Mouse (Mus musculus) forebrain, embryonic 11.5 days (tissue): ENCODE data around the gene Rbfox2. TPM values are rescaled to one million over a fixed set of nuclear protein-coding genes. Genes with fewer than 3 reads are reported as not detected.

Experiments used
- ATAC-seq: fragments of 200-750 bp; cut with Nextera tagmentation; replicated peaks from 2 replicates; pipeline ENCODE4 v1.8.0; 2017; ENCODE audit warnings: moderate TSS enrichment; ENCODE audit not compliant: low FRiP score
- DNase-seq: peaks from one replicate; pipeline ENCODE4 v3.0.0-alpha.2; 2017; ENCODE audit warnings: low spot score
- H3K27ac ChIP-seq: fragments of 300-500 bp; sonication (generic); 2 replicates; pipeline ENCODE4 v1.5.1; 2014; ENCODE audit warnings: low read depth, low read length
- H3K27me3 ChIP-seq: fragments of 300-500 bp; sonication (generic); 2 replicates; pipeline ENCODE4 v1.6.1; 2014; ENCODE audit warnings: mild to moderate bottlenecking, low read length, mixed read lengths; ENCODE audit not compliant: control insufficient read depth, insufficient read depth
- H3K36me3 ChIP-seq: fragments of 300-500 bp; sonication (generic); 2 replicates; pipeline ENCODE4 v1.6.1; 2014; ENCODE audit warnings: mild to moderate bottlenecking, low read length, moderate library complexity, mixed read lengths; ENCODE audit not compliant: control insufficient read depth, insufficient read depth
- H3K4me1 ChIP-seq: fragments of 300-500 bp; sonication (generic); replicated peaks from 2 replicates; pipeline ENCODE4 v1.6.1; 2014; ENCODE audit warnings: low read length, mixed read lengths; ENCODE audit not compliant: control insufficient read depth, insufficient read depth
- H3K4me2 ChIP-seq: fragments of 300-500 bp; sonication (generic); 2 replicates; pipeline ENCODE4 v1.6.1; 2014; ENCODE audit warnings: low read depth, mild to moderate bottlenecking, low read length, moderate library complexity, mixed read lengths; ENCODE audit not compliant: severe bottlenecking
- H3K4me3 ChIP-seq: fragments of 300-500 bp; sonication (generic); 2 replicates; pipeline ENCODE4 v1.5.1; 2014; ENCODE audit warnings: low read depth, low read length
- H3K9ac ChIP-seq: fragments of 300-500 bp; sonication (generic); 2 replicates; pipeline ENCODE4 v1.6.1; 2014; ENCODE audit warnings: low read length
- H3K9me3 ChIP-seq: fragments of 300-500 bp; sonication (generic); 2 replicates; pipeline ENCODE4 v1.6.1; 2016; ENCODE audit warnings: low read length, mixed read lengths; ENCODE audit not compliant: control insufficient read depth
- WGBS: fragments of 180-500 bp; shearing (Covaris S2); extraction: QIAGEN DNeasy Blood & Tissue Kit; methylation state at CpG from one replicate; pipeline ENCODE4 v1.1.7; 2014; 5-methylcytosine and 5-hydroxymethylcytosine counted together
- polyA plus RNA-seq: library from polyadenylated mRNA; unstranded; fragments of >200 nt; fragmentation: Nextera tagmentation; extraction: Ambion mirVana; gene quantifications from 2 replicates; pipeline ENCODE4 v1.2.1, GENCODE M21; 2014

The Rbfox2 gene
- polyA plus RNA-seq, 1 experiment from 2014 or later: 68.2 TPM

GRCm38 (mm10) chr15:77256782-77257181 lies 50.0 kb downstream of the Rbfox2 start:
- Histone ChIP-seq H3K9ac (no peak overlapping the region), H3K4me2 (no peak overlapping the region), H3K36me3 (no peaks in the 10 kb centered on the region), H3K27me3 (no peaks in the 10 kb centered on the region), H3K27ac (no peak overlapping the region), H3K4me1 (peaks cover 7% of the 10 kb centered on the region; the same call in 1 of the 2 replicates), H3K9me3 (no peaks in the 10 kb centered on the region), H3K4me3 (no peak overlapping the region)
- WGBS: 89% methylated on average over 4 of the region's 4 CpGs
- ATAC-seq (no peak), DNase-seq (no peak)

GRCm38 (mm10) chr15:77254636-77255035 lies 52.2 kb downstream of the Rbfox2 start:
- Histone ChIP-seq H3K4me3 (no peak overlapping the region), H3K27me3 (no peaks in the 10 kb centered on the region), H3K9ac (no peak overlapping the region), H3K4me1 (peaks cover 7% of the 10 kb centered on the region; the same call in 1 of the 2 replicates), H3K36me3 (no peaks in the 10 kb centered on the region), H3K27ac (peak overlapping the region; percentile 59; the same call in 1 of the 2 replicates), H3K4me2 (no peak overlapping the region), H3K9me3 (no peaks in the 10 kb centered on the region)
- 15% methylated on average over 1 of the region's 1 CpGs for WGBS
- ATAC-seq (no peak), DNase-seq (peak; percentile 52)

- H3K4me2 ChIP-seq: no peak overlapping the region
- peaks cover 7% of the 10 kb centered on the region; the same call in 1 of the 2 replicates for H3K4me1 ChIP-seq
- 56% methylated on average over 2 of the region's 2 CpGs for WGBS
- H3K27ac ChIP-seq: no peak overlapping the region; the same call in 1 of the 2 replicates
- H3K27me3 ChIP-seq: no peaks in the 10 kb centered on the region
- no peak overlapping the region for H3K4me3 ChIP-seq
- ATAC-seq (no peak), DNase-seq (no peak)
- no peak overlapping the region for H3K9ac ChIP-seq
- no peaks in the 10 kb centered on the region for H3K36me3 ChIP-seq
- no peaks in the 10 kb centered on the region for H3K9me3 ChIP-seq
These were observed 52.7 kb downstream of the Rbfox2 start for GRCm38 (mm10) chr15:77254128-77254527.

GRCm38 (mm10) chr15:77251706-77252105 lies 55.1 kb downstream of the Rbfox2 start:
- no peak for ATAC-seq
- Histone ChIP-seq H3K27me3 (no peaks in the 10 kb centered on the region), H3K9ac (no peak overlapping the region), H3K27ac (no peak overlapping the region), H3K4me1 (peaks cover 7% of the 10 kb centered on the region; the same call in 1 of the 2 replicates), H3K36me3 (no peaks in the 10 kb centered on the region), H3K4me3 (no peak overlapping the region), H3K9me3 (no peaks in the 10 kb centered on the region), H3K4me2 (no peak overlapping the region)
- no peak for DNase-seq
- WGBS: 80% methylated on average over 3 of the region's 3 CpGs

GRCm38 (mm10) chr15:77250806-77251205 lies 56.0 kb downstream of the Rbfox2 start:
- Histone ChIP-seq H3K4me1 (peaks cover 13% of the 10 kb centered on the region; the same call in 1 of the 2 replicates), H3K27ac (no peak overlapping the region), H3K4me2 (no peak overlapping the region), H3K27me3 (no peaks in the 10 kb centered on the region), H3K9ac (no peak overlapping the region), H3K4me3 (no peak overlapping the region), H3K36me3 (no peaks in the 10 kb centered on the region), H3K9me3 (no peaks in the 10 kb centered on the region)
- ATAC-seq: no peak
- WGBS: 92% methylated on average over 2 of the region's 2 CpGs
- DNase-seq: no peak

- Histone ChIP-seq H3K9me3 (no peaks in the 10 kb centered on the region), H3K9ac (no peak overlapping the region), H3K4me1 (peaks cover 11% of the 10 kb centered on the region; the same call in 1 of the 2 replicates), H3K4me3 (no peak overlapping the region), H3K27ac (no peak overlapping the region), H3K4me2 (no peak overlapping the region), H3K36me3 (no peaks in the 10 kb centered on the region), H3K27me3 (no peaks in the 10 kb centered on the region)
- WGBS: 85% methylated on average over 5 of the region's 5 CpGs
- ATAC-seq (no peak), DNase-seq (no peak)
These were observed 57.4 kb downstream of the Rbfox2 start for GRCm38 (mm10) chr15:77249421-77249820.

GRCm38 (mm10) chr15:77245418-77246365 lies 61.1 kb downstream of the Rbfox2 start:
- peak overlapping the region; percentile 13; the same call in 1 of the 2 replicates for H3K27ac ChIP-seq
- WGBS: 10% methylated on average over 11 of the region's 11 CpGs
- no peaks in the 10 kb centered on the region for H3K27me3 ChIP-seq
- H3K4me1 ChIP-seq: peaks cover 11% of the 10 kb centered on the region; the same call in 1 of the 2 replicates
- no peaks in the 10 kb centered on the region for H3K9me3 ChIP-seq
- DNase-seq (peak; percentile 80), ATAC-seq (peak; percentile 94)
- peak overlapping the region; percentile 42 for H3K4me2 ChIP-seq
- peak overlapping the region; percentile 1; the same call in 1 of the 2 replicates for H3K4me3 ChIP-seq
- H3K9ac ChIP-seq: peak overlapping the region; percentile 20; the same call in 1 of the 2 replicates
- H3K36me3 ChIP-seq: no peaks in the 10 kb centered on the region

GRCm38 (mm10) chr15:77244634-77245033 lies 62.2 kb downstream of the Rbfox2 start:
- Histone ChIP-seq H3K27ac (no peak overlapping the region), H3K27me3 (no peaks in the 10 kb centered on the region), H3K9me3 (no peaks in the 10 kb centered on the region), H3K4me3 (no peak overlapping the region), H3K36me3 (no peaks in the 10 kb centered on the region), H3K4me1 (peaks cover 11% of the 10 kb centered on the region; the same call in 1 of the 2 replicates), H3K9ac (no peak overlapping the region), H3K4me2 (no peak overlapping the region)
- DNase-seq: no peak
- ATAC-seq: no peak
- 86% methylated on average over 5 of the region's 5 CpGs for WGBS
